Mouse (Mus musculus): Measurements from ENCODE around the gene Plce1.

Gene Plce1

DNA sequence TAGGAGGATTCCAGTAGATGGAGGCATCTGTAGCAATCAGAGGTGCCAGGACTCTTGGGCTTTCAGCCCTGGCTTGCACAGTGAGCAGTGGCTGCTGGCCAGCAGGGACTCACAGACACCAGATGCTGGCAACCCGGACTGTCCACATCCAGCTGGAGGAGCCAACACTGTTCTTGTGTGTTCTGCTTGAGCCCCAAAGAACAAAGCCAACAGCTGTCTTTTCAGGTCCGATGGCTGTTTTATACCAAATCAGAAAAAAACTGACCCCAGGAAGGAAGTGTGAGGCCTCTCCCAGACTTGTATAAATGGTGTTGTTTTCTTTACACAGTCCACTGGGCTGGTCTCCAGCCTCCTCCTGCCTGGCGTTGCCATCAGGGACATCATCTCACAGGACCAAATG is 158.9 kb downstream of the Plce1 start:
- DNase-seq (ENCODE audit: low spot score), result no peak

DNA sequence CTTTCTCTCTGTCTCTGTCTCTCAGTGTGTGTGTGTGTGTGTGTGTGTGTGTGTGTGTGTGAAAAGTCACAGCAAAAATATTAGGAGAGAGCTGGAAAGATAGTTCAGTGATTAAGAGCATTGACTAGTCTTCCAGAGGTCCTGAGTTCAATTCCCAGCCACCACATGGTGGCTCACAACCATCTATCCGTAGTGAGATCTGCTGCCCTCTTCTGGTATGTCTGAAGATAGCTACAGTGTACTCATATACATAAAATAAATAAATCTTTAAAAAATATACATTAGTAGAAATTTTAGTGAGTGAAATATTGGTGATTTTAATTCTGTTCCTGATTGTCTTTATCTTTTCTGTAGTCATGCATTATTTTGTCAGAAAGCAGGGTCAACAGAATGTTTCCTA is 161.6 kb downstream of the Plce1 start:
- peak; percentile 48 for DNase-seq (ENCODE audit: low spot score)

DNA sequence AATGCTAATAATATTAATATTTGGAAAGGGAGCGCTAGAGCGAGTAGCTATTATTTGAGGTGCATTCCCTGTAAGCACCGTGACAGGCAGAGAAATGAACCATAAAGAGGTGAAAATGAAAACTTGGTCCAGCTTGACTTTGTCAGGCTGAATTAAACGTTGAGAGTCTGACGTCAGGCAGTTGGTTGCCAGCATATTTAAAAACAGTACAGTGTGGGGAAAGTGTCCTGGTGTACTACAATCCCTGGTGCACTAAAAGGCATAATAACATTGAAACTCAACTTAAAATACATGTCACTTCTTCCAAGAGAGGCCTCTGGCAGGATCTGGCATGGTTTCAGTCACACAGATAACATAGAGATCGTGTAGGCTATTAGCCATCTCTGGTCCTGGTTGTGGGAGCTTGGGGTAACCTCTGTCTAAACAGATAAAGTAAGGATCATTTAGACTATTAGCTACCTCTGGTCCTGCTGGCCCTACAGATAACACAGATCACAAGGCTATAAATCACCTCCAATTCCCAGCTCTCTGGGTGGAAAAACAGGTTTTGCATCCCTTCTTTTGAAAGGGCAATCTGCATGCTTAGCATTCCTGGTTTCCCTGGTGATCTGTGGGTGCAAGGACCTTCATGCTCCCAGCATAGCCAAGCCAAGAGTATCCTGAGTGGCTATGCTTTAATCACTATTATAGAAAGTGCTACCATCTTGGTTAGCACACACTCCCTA is 164.1 kb downstream of the Plce1 start:
- DNase-seq (ENCODE audit: low spot score), result peak; percentile 69

- DNase-seq (ENCODE audit: low spot score), result no peak
Observed at GRCm38 (mm10) chr19:38657980-38658379, 177.1 kb downstream of the Plce1 start.

- no peak for DNase-seq (ENCODE audit: low spot score)
Observed at GRCm38 (mm10) chr19:38665398-38665797, 184.5 kb downstream of the Plce1 start.

- no peak for DNase-seq (ENCODE audit: low spot score)
Observed at GRCm38 (mm10) chr19:38672015-38672600, 191.2 kb downstream of the Plce1 start.

DNA sequence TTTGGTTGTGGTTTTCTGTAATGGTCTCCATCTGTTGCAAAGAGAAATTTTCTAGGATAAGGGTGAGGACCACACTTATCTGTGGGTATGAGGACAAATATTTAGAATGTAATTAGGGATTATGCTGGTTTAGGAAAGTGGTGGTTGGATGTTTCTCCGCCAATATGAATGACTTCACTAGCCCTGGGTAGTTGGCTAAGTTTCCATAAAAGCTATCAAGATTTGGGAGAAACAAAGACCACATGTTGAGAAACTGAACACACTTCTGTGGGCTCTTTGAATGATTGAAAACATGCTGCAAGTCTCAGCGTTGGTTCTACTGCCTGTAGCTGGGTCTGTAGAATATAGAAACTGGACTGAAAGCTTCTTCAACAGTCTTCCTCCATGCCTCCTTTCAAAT is 193.0 kb downstream of the Plce1 start:
- no peak for DNase-seq (ENCODE audit: low spot score)

DNA sequence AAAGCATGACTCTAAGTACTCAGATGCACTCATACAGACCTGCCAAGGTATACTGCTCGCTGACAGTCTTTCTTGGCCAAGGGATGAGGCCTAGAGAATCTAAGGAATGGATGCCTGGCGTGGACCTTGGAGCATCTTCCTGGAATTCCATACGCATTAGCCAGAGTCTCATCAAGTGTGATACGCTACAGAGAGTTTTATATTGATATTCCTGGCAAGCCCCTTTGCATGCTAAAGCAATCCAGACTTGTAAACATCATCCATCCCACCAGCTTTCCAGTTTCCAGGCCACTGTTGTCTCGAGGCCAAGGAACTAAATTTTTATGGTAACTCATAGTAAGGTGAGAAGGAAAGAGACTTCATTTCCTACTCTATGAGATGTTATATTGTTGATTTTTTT is 197.7 kb downstream of the Plce1 start:
- no peak for DNase-seq (ENCODE audit: low spot score)

- no peak for DNase-seq (ENCODE audit: low spot score)
Observed at GRCm38 (mm10) chr19:38679520-38679919, 198.6 kb downstream of the Plce1 start.

- DNase-seq (ENCODE audit: low spot score), result no peak
Observed at GRCm38 (mm10) chr19:38687326-38687725, 206.4 kb downstream of the Plce1 start.

DNA sequence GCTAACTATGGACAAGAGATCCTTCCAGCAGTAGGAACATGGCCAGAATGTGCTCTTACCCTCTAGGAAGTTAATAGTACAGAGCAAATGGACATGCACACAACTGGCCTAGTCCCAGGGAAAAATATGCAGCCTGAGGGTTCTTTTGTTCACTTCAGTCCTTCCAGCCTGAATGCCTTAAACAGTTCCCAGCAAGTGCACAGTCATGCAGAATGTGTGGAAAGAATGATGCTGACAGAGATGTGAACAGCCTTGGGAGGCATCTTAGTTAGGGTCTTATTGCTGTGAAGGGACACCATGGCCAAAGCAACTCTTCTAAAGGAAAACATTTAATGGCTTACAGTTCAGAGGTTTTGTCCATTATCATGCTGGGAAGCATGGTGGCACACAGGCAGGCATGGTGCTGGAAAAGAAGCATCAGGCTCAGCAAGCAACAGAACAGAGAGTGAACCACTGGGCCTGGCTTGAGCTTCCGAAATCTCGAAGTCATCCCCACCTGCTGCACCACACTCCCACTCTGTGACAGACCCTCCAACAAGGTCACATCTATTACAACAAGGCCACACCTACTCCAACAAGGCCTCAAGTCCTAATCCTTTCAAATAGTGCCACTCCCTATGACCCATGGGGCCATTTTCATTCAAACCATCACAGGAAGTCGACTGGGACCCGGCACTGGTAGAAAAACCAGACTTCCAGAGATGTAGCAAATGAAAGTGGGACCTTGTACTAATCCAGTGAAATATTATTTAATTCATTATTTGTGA is 208.0 kb downstream of the Plce1 start:
- no peak for DNase-seq (ENCODE audit: low spot score)

DNA sequence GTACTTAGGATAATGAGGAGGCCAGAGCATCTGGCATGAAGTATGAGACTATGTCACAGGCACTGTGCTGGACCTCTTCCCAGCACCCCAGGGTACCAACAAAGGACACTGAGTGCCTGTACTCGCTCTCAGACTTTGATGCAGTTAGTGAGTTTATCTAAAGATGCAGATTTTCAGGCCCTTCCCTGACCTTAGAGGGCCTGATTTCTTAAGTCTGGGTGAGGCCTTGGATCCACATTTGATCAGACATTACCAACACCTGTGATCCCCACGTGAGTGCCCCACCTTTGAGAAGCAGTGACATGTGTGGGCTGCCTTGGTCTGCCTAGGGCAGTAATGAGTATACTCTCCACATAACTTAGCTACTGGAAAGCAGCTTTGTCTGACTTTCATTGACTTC is 209.4 kb downstream of the Plce1 start:
- no peak for DNase-seq (ENCODE audit: low spot score)

GRCm38 (mm10) chr19:38691533-38691932 is 210.6 kb downstream of the Plce1 start:
- no peak for DNase-seq (ENCODE audit: low spot score)

- DNase-seq (ENCODE audit: low spot score), result no peak
Observed at GRCm38 (mm10) chr19:38693331-38693730, 212.4 kb downstream of the Plce1 start.

DNA sequence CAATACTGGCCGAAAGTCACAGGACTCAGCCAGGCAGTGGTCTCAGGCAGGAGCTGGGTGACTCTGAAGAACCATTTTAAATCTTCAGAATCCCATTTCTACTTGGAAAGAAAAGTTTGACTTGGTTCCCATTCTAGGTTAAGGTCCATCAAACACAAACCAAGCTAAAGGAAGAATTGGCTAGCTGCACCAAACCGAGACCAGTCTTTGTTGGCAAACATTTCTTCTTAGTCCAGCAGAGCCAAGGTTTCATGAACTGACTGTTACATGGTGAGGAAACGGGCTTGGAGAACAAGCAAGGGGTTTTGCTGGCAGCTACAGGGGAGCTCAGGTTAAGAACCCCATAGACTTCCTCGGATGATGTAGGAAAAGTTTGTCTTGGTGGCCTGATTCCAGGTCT is 212.9 kb downstream of the Plce1 start:
- no peak for DNase-seq (ENCODE audit: low spot score)

DNA sequence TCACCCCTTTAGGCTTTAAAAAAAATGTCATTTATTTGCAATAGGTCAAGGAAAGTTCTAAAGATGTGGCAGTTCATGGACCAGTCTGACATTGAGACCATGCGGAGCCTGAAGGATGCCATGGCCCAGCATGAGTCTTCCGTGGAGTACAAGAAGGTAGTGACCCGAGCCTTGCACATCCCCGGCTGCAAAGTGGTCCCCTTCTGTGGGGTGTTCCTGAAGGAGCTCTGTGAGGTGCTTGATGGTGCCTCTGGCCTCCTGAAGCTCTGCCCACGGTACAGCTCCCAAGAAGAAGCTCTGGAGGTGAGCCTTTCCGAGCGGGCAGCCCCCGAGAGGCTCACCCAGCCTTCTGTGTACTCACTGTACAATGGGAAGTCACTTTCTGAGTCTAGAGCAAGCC is 220.9 kb downstream of the Plce1 start:
- no peak for DNase-seq (ENCODE audit: low spot score)

DNA sequence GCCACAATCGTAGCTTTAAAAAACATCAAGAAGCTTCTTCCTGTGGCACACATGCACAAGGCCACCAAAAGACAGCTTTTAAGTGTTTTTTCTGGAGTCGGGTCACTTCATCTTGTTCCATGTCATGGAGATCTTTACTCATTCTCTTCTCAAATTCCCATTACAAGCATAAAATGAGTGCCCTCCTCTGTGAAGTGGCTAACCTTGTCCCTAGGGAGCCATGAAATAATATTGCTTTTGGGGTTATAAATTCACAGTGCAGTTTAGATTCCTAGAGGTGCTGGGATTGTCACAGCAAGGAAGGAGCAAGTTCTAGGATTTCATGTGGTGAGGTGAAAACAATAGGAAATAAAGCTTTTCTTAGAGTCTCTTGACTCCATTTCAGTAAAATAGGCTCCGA is 223.8 kb downstream of the Plce1 start:
- peak; percentile 37 for DNase-seq (ENCODE audit: low spot score)

GRCm38 (mm10) chr19:38705244-38705643 is 224.3 kb downstream of the Plce1 start:
- no peak for DNase-seq (ENCODE audit: low spot score)

DNA sequence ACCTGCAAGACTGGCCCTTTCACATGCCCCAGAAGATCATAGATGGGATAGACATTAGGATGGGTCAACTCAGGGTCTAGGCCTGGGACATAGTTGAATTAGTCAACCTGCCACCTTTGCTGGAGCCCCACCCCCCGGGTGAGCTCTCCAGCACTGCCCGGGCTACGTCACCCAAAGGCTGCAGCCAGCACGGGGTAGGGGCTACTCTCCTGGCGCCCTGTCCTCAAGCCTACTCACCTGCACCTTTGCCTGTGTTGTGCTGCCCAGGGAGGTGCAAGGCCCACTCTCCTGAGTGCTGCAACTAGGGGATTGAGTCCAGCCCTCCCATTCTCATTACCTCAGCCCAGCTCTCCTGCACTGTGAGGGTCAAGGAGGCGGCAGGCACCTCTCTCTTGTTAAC is 225.5 kb downstream of the Plce1 start:
- DNase-seq (ENCODE audit: low spot score), result no peak

DNA sequence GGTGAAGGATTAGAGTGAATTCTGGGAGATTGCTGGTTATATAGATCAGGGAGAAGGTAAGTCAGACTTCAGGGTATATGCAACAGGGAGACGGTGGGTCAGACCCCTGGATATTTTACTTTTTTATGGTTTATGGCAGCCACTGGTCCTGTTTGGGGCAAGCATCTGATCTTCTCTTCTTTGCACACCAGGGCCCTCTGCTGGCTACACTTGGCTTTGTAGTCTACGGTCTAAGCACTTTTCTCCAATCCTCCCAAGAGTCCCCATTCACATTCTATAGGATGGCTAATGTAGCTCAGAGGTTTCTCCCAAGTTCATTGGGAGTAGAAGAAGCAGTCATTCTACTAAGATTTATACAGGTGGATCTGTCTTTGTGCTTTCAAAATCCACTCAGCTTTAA is 228.5 kb downstream of the Plce1 start:
- peak; percentile 31 for DNase-seq (ENCODE audit: low spot score)

DNA sequence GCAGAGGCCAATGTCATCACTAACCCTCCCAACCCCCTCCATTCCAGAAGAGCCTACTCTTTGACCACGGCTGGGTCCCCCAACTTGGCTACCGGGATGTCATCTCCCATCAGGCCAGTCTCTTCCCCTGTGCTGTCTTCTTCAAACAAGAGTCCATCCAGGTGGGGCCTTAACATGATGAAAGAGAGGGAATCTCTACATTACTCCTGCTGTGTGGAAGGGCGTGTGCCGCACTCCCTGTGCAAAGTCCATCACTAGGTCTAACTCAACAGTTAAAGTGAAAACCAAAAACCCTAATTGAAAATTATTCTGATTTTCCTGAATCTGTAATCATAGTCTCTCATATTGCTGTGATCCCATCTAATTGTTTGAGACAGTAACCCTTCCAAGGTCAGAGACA is 240.9 kb downstream of the Plce1 start:
- DNase-seq (ENCODE audit: low spot score), result no peak

GRCm38 (mm10) chr19:38722982-38723381 is 242.1 kb downstream of the Plce1 start:
- no peak for DNase-seq (ENCODE audit: low spot score)

GRCm38 (mm10) chr19:38723969-38724368 is 243.1 kb downstream of the Plce1 start:
- DNase-seq (ENCODE audit: low spot score), result no peak
